Mouse (Mus musculus) spleen, embryonic (tissue): ENCODE data around the gene Smc6.

ENCODE experiments used
- CTCF ChIA-PET: fragments of 350-600 bp; sonication (Branson Sonifier 250); formaldehyde crosslinking; loops from one replicate; lab custom pipeline; 2022; lab: Charles Lee

Smc6 gene

GRCm38 (mm10) chr12:11265382-11266281, at the start of gene Smc6, which contains the start of gene Gen1:
Gene Smc6 (plus strand): TSS chr12:11265886.
Gene Gen1 (minus strand): TSS chr12:11265801.
- CTCF ChIA-PET, result no interaction called here

DNA sequence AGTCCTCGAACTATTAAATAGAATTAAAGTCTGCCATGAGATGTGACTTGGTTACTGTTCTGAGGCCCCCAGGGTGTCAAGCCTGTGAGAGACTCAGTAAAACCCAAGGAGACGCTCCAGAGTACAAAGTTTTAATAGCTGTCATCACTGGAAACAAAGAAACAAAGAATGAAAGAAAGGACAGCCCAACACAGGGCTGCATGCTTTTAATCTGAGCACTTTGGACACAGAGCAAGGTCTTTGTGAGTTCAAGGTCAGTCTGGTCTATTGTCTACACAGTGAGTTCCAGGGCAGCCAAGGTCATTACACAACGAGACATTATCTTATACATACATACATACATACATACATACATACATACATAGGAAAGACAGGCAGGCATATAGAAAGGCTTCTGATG, 49.2 kb upstream of the Smc6 start:
- CTCF ChIA-PET, result no interaction called here

- CTCF ChIA-PET, result interaction anchor here (0.8 kb wide), 1 partner anchor 90 kb away, joined by 3 read pairs; no protein-coding TSS in a partner anchor
Observed at GRCm38 (mm10) chr12:11217726-11218250, 47.9 kb upstream of the Smc6 start.

GRCm38 (mm10) chr12:11221524-11222330, 44.0 kb upstream of the Smc6 start:
- CTCF ChIA-PET, result no interaction called here

DNA sequence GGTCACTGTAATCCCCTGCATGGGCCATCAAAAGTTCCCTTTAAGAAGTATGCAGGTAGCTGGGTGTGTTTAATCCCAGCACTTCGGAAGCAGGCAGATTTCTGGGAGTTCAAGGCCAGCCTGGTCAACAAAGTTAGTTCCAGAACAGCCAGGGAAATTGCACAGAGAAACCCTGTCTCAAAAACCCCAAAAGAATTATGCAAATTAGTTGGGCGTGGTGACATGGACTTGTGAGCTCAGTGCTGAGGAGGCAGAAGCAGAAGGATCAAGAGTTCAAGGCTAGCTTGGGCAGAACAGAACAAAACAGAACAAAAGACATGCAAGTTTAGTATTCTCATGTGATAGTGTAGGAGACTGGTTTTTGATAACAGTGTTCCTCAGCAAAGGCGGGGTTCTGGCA, 43.1 kb upstream of the Smc6 start:
- CTCF ChIA-PET, result interaction anchor here (0.9 kb wide), 1 partner anchor 18 kb away, joined by 3 read pairs; no protein-coding TSS in a partner anchor

DNA sequence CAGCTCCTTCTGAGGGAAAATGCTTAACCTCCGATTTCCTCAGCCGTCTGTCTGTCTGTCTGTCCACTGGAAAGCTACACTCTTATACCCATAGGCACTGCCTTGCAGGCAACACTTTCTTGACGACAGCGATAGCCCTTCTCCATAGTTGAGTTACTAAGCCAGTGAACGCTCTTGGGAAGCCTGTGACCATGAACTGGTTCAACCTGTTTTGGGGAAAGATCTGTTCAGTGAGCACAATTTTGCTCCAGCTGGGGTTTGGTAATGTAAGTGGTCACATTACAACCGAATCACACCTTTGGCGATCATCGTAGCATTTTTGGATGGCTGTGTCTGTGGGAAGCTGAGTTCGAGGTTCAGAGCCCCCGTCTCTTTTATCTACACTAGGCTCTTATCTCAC, 42.6 kb upstream of the Smc6 start:
- CTCF ChIA-PET, result interaction anchor here (0.5 to 0.9 kb wide), 2 partner anchors 14 to 18 kb away, joined by 3 read pairs; no protein-coding TSS in a partner anchor

- CTCF ChIA-PET, result no interaction called here
Observed at GRCm38 (mm10) chr12:11224722-11225121, 41.0 kb upstream of the Smc6 start.

GRCm38 (mm10) chr12:11226123-11226522, 39.6 kb upstream of the Smc6 start:
- CTCF ChIA-PET, result no interaction called here

DNA sequence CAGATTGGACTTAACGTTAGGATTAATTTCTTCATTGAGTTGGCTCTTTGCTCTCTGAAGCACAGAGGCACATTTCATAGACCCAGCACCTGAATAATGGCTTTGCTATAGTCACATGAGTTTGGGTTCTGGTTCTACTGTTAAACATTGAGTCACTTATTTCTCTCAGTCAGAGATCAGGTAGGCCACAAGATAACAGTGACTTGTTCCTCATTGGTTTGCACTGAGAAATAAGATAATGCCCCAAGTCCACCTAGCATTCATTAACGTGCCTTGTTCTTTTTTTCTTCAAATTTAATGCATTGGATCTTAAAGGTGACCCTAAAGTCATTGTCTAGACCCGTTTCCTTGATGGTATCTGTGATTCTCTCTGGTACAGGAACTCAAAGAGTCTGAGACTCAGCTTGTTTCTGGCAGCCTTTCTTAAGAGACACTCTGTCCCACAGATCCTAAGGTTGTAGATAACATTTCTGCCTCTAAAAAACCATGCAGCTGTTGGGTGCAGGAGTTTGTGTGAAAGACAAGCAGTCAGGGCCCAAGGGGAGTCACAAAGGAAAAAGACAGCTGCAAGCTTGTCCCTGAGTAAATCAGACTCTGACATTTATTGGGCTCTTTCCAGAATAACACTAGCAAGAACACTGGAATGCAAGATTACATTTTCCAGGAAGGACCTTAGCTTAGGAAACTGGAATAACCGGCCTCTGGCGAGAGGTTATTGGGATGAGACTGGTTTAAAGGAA, 39.0 kb upstream of the Smc6 start:
- CTCF ChIA-PET, result no interaction called here

DNA sequence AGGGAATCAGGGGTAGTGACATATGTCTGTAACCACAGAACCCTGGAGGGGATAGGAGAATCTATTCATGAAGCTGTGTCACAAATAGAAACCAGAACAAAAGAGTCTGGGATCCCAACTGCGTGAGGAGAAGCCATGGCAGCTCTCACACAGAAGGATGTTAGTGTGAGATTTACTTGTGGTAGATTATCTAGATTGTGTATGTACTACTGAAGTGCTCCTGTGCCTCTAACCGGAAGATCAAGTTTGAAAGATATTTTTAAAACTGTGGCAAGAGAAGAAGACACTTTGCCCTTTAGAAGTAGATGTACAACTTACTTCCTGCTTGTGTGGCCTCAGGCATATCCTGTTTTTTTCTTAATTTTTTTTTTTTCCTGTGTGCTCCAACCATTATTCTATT, 35.4 kb upstream of the Smc6 start:
- CTCF ChIA-PET, result no interaction called here

GRCm38 (mm10) chr12:11235996-11236395, 29.7 kb upstream of the Smc6 start:
- CTCF ChIA-PET, result no interaction called here

DNA sequence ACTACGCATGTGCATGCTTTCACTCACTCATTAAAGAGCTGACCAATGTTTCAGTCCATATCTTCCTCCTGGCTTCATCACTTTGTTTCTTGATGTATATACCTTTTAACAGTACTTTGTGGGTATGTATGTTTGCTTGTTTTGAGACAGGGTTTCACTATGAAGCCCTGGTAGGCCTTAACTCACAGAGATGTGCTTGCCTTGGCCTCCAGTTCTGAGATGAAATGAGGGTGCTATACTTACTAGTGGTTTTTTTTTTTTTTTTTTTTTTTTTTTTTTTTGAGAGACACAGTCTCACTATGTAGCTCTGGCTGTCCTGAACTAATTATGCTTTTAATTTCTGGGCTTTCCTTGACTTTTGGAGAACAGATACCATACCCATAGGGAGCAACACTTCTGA, 18.2 kb upstream of the Smc6 start:
- CTCF ChIA-PET, result interaction anchor here (0.6 kb wide), 1 partner anchor 15 kb away, joined by 3 read pairs; no protein-coding TSS in a partner anchor

- CTCF ChIA-PET, result interaction anchor here (0.7 kb wide), 1 partner anchor 116 kb away, joined by 4 read pairs; no protein-coding TSS in a partner anchor
Observed at GRCm38 (mm10) chr12:11250322-11250721, 15.4 kb upstream of the Smc6 start.

GRCm38 (mm10) chr12:11264895-11265294, 791 bp upstream of the Smc6 start:
- CTCF ChIA-PET, result no interaction called here

- CTCF ChIA-PET, result interaction anchor here (1.0 to 1.2 kb wide), 2 partner anchors 20 to 70 kb away, joined by 3 read pairs; no protein-coding TSS in a partner anchor
Observed at GRCm38 (mm10) chr12:11266282-11266985, 748 bp downstream of the Smc6 start.

DNA sequence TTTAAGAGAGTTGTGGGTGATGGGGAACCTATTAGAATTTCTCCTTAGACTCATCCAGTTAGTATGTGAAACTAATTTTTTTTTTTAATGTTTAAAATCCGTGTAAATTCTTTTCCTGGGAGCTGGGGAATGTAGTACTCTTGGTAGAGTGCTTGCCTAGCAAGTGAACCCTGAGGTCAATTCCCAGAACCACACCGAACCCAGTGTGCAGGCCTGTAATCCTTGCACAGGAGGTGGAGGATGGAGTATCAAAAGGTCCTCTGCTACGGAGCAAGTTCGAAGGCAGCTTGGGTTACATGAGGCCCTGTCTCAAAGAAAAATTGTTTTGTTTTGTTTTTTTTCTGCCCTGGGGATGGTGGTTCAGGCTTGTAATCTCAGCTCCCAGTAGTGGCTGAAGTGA, 1.3 kb downstream of the Smc6 start:
- CTCF ChIA-PET, result interaction anchor here (0.6 to 1.2 kb wide), 3 partner anchors 19 to 624 kb away, joined by 3 read pairs; no protein-coding TSS in a partner anchor

DNA sequence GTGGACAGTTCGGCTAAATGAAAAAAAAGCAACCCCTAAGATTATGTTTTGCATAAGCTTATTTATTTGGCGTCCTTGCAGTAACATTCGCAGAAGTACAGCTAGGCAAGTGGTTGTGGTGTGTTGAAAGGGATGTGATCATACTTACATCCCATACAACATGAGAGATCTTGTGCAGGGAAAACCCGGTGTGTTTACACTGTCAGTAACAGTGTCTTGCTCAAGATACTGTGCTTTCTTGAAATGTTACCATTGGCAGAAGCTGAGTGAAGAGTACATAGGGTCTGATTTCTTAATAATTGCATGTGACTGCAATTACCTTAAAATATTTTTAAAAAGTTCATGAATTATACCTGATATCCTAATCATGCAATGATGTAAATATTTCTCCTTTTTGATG, 6.9 kb downstream of the Smc6 start:
- CTCF ChIA-PET, result no interaction called here

DNA sequence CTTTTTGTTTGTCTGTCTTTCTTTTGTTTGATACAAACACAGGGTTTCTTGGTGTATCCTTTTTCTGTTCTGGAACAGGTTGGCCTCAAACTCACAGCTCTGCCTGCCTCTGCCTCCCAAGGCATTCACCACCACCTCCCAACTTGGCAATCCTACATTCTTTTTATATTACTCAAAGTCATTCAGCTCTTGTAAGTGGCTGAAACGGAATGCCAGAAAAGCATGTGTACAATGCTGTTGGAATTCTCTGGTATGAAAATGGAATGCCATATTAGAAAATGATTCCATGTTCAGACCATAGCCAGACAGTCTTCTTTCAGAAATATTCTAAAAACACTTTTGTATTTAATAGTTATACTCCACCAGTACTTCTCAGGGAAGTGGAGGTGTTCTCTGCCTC, 7.5 kb downstream of the Smc6 start:
- CTCF ChIA-PET, result no interaction called here

GRCm38 (mm10) chr12:11276632-11277031, 10.9 kb downstream of the Smc6 start:
- CTCF ChIA-PET, result no interaction called here

DNA sequence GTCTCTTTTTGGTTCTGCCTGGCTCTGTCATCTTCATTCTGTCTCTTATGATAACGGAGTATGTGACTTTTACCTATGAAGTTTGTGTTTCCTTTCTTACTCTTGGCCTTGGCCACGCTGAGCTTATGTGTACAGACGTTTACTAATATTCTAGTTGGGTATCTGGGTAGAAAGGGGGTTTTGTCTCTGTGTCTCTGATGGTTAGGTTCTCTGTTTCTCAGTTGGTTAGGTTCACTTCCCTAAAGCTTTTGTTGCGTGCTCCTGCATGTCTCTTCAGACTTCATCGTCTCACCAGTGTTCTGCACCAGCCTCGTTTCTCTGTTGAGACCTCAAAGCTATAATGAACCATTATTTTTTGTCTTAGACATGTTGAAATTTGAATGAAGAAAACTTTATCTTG, 11.5 kb downstream of the Smc6 start:
- CTCF ChIA-PET, result no interaction called here
